Mouse (Mus musculus): ENCODE data around the gene Cdh4.

The Cdh4 gene

DNA sequence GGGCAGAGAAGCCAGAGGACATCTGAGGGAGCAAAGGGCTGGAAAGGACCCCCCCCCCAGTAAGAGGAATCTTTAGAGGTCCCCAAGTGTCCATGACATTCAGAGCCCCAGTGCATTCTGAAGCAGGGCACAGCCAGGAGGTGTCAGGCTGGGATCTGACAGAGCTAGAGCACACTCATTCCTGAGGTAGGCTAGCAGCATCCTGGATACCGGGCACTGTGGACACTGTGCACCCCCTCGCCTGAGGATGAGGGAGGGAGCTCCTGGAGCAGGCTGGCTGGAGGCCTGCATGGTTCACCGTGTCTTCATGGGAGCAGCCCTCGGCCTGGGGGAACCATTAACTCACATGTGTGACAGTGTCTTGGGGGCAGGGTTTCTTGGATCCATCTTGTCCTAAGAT lies 287.6 kb downstream of the Cdh4 start:
- no peak for DNase-seq (ENCODE audit: low spot score in 2 of 2)

GRCm38 (mm10) chr2:179733141-179733831 lies 291.1 kb downstream of the Cdh4 start:
- no peak for DNase-seq (ENCODE audit: low spot score in 2 of 2)

DNA sequence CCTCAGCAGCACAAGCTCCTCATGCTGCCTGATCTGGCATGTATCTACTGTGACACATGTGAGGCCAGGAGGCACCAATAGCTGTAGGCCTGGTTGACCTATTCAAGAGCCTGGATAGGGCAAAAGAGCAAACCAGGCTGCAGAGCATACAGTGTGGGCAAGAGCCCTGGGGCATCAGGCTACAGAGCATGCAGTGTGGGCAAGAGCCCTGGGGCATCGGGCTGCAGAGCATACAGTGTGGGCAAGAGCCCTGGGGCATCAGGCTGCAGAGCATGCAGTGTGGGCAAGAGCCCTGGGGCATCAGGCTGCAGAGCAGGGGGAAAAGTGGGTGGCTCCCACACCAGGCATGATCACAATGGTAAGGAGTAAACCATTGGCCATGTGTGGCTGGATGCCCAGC lies 300.2 kb downstream of the Cdh4 start:
- DNase-seq (ENCODE audit: low spot score in 2 of 2) = no peak

- DNase-seq (ENCODE audit: low spot score in 2 of 2) = no peak
Measured at GRCm38 (mm10) chr2:179742828-179743227, 300.6 kb downstream of the Cdh4 start.

GRCm38 (mm10) chr2:179746491-179746890 lies 304.3 kb downstream of the Cdh4 start:
- no peak for DNase-seq (ENCODE audit: low spot score in 2 of 2)

GRCm38 (mm10) chr2:179749399-179749798 lies 307.2 kb downstream of the Cdh4 start:
- no peak for DNase-seq (ENCODE audit: low spot score in 2 of 2)

GRCm38 (mm10) chr2:179753811-179754210 lies 311.6 kb downstream of the Cdh4 start:
- no peak for DNase-seq (ENCODE audit: low spot score in 2 of 2)

DNA sequence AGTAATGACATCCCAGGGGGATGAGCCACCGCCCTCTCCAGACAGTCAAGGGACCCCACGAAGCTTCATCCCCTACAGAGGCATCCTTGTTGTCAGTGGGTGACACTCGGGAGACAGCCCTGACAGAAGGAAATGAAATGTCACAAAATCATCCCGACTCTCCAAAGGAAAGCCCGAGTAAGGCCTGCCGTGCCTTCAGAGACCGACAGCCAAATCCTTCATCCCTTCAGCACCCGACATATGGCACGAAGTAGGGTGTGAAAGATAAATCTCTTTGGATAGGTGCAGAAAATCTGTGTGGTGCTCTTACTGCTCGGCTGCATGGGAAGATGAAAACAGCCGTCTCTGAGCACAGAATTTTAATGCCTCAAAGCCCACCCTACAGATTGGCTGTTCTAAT lies 312.5 kb downstream of the Cdh4 start:
- no peak for DNase-seq (ENCODE audit: low spot score in 2 of 2)

DNA sequence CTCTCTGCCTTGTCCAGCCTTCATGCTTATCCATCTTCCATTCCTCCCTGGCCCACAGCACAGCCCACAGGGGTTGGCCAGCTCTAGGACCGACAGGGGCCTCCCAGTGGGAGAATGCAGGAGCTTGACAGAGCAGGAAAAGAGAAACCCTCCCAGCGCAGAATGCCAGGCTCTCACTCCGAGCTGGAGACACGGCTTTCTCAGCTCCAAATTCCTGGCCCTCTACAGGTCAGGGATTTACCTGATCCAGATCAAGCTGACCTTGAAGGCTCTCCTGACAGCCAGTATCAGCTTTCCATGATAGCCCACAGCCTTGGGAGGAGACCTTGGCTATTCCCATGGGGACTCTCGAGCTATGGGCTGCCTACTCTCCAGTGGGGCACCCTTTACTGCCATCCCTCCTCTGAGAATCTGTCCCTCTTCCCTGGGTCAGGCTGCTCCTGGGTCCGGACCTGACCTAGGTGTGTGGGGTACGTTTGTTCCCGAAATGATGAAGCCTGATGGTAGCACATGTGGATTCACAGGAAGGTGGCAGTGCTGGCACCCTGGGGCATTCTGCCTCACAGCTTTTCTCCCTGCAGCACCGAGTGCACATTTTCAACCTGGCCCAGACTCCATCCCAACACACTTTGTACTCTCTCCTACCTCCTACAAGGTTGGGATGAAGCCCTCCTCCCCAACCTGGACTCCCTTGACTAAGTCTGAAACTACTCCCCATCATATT lies 319.6 kb downstream of the Cdh4 start:
- no peak for DNase-seq (ENCODE audit: low spot score in 2 of 2)

- no peak for DNase-seq (ENCODE audit: low spot score in 2 of 2)
Measured at GRCm38 (mm10) chr2:179762521-179763305, 320.5 kb downstream of the Cdh4 start.

- DNase-seq (ENCODE audit: low spot score in 2 of 2) = no peak
Measured at GRCm38 (mm10) chr2:179764460-179764859, 322.2 kb downstream of the Cdh4 start.

DNA sequence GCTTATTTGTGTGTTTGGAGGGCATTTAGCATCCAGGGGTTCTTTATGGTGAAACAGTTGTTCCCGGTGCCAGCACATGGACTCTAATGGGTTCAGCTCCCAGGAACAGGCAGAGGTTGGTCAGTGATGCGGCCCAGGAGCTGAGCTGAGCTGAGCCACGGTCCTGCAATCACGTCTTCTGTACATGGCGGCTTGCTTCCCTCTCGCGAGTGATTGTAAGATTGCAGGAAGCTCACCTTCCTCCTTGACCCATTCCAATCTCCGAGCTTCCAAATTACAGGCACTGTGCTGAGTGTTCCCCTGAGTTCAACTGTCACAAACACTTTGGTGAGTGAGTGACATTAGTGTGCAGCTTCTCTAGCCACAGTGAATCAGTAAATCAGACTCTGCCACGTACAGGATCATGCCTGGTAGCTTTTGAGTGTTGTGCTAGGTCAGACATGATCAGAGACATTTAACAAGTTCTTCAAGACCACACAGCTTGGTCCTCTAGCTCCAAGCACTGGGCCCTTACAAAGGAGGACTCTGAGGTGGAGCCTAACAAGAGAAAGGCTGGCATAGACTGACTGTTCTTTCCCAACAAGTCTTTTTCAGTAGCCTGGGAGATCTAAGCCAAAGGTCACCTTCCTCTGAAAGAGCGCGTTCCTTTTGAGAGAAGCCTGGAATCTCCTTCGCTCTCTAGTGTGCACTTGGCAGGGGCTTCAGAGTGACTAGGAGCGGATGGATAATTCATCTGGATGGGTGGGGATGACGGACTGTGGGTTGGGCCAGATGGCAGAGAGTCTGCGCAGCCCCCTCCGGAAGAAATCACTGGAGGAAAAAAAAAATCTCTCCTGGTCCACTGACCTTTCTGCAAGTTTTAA lies 324.7 kb downstream of the Cdh4 start:
- DNase-seq (ENCODE audit: low spot score in 2 of 2) = no peak

- no peak for DNase-seq (ENCODE audit: low spot score in 2 of 2)
Measured at GRCm38 (mm10) chr2:179767527-179767849, 325.3 kb downstream of the Cdh4 start.

DNA sequence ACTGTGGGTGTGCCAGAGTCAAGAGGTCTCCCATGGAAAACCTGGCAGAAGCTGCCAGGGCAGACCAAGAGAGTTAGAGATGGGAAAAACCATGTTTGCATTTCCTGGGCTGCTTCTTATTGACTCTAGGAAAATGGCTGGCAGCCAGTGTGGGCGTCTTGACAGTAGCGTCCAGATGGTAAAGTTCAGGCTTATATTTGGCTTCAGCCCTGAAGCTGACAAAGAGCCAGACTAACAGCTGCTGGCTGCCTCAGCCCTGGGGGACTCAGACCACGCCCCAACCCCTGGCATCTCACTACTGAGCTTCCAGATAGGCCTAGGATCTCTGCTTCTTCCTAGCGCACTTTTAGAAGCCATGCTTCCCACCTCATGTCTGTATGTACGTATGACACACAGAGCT lies 326.9 kb downstream of the Cdh4 start:
- peak; percentile 67 to 68 for DNase-seq (ENCODE audit: low spot score in 2 of 2)

GRCm38 (mm10) chr2:179769943-179770342 lies 327.7 kb downstream of the Cdh4 start:
- no peak for DNase-seq (ENCODE audit: low spot score in 2 of 2)

GRCm38 (mm10) chr2:179774440-179775110 lies 332.3 kb downstream of the Cdh4 start:
- no peak for DNase-seq (ENCODE audit: low spot score in 2 of 2)

DNA sequence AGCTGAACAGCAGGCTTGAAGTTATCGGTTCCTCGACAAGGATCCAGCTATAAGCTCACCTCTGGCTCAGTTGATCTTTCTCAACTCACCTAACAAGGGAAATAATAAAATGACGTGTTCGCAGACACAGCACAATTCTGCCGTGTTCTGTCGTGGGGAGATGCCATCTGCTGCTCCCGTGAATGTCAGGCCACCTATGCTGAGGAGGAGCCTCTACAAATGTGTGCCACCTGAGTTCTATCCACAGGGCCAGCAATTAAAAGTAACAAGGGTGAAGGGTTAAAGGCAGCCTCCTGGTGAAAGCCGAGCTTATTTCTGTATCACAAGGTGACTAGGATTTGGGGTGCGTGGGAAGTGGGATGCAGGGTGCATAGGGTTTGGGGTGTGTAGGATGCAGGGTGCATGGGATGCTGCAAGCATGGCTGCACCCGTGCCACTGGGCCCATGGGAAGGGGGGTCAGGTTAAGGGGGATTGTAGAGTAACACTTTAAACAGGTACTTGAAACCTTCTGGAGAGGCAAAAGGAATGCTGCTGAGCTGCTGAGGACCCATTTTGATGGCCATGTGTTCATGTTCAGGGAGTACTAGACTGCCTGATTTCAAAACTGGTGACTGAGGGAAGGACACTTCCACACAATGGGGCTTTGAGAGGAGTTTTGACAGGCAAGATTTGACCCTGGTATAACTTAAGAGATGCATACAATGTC lies 333.9 kb downstream of the Cdh4 start:
- DNase-seq (ENCODE audit: low spot score in 2 of 2) = no peak

GRCm38 (mm10) chr2:179779266-179779665 lies 337.0 kb downstream of the Cdh4 start:
- no peak for DNase-seq (ENCODE audit: low spot score in 2 of 2)

DNA sequence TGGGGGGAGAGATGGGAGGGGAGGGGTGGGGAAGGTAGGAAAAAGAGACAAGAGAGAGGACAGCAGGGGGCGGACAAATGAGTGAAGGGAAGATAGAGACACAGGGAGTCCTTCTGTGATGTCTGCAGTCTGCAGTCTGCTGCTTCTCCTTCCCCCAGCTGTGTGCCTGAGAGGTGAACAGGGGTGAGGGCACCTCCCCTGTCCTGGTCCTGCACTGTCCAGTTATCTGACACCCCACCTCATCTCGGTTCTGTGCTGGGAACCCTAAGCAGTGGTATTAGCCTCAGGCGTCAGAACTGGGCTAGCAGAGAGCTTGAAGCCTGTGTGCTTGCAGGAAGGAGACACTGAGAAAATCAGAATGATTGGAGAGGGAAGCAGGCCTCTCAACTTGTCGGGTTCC lies 338.7 kb downstream of the Cdh4 start:
- no peak for DNase-seq (ENCODE audit: low spot score in 2 of 2)

- no peak for DNase-seq (ENCODE audit: low spot score in 2 of 2)
Measured at GRCm38 (mm10) chr2:179787256-179787655, 345.0 kb downstream of the Cdh4 start.

DNA sequence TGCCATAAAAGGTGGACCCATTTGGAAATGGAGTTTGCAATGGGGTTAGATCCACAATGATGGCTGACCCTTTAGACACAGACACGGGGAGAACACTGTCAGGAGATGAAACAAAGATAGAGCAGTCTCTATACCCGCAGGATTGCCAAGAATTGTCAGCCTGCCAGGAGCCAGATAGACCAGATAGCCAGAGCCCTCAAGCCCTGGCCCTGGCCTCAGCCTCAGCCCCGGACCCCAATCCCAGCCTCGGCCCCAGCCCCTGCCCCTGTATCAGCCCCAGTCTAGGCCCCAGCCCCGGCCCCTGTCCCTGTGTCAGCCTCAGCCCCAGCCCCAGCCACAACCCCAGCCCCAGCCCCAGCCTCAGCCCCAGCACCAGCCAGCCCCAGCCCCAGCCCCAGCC lies 345.6 kb downstream of the Cdh4 start:
- no peak for DNase-seq (ENCODE audit: low spot score in 2 of 2)

Data from urinary bladder, postnatal 4 days (tissue).